Mouse (Mus musculus): Measurements from ENCODE around the gene Igsf11. TPM values are rescaled to one million over a fixed set of nuclear protein-coding genes. Genes with fewer than 3 reads are reported as not detected.

Gene Igsf11
- total and polyA plus RNA-seq, 3 experiments: 0.05 to 0.19 TPM; not detected in 1

DNA sequence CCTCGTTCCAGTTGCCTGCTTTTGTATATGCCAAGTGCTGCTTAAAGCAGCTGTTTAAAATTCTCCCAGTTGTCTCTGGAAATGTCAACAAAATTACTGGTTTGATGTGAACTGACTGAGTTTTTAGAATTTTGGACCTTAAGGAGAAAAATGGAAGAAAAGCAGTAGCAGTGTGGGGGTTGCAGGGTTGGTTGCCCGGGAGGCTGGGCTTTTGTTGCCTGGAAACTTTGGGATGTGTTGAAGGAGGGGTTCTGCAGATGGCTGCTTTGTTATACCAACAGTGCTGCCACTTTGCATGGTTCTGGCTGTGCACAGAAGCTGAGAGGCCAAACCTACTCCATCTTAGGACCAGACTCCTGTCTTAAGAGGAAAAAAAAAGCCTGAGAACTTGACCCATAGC, 127.0 kb downstream of the Igsf11 start:
- H3K27ac ChIP-seq (ENCODE audit: insufficient read depth, low read depth): no peak overlapping the region
- in situ Hi-C loops (cut with MboI; ENCODE audit: low pct_ligation_motif_present, low pct_unique_long_range_greater_than_20kb, low sequenced_read_pairs) (no loop called here), dilution Hi-C loops (cut with MboI; ENCODE audit: extremely low pct_ligation_motif_present, extremely low pct_unique_long_range_greater_than_20kb, low sequenced_read_pairs) (no loop called here)
- H3K9ac ChIP-seq (ENCODE audit: insufficient read depth, low read depth): no peak overlapping the region
- no peaks in the 10 kb centered on the region for H3K36me3 ChIP-seq (replicated peaks in 1 of 2; ENCODE audit: control insufficient read depth in 1 of 2, insufficient read depth in 1 of 2, low read length in 1 of 2)
- no peak overlapping the region for H3K4me3 ChIP-seq (replicated peaks in 1 of 3; ENCODE audit: low read depth in 2 of 3, low read length in 2 of 3, poor library complexity in 1 of 3)
- no peaks in the 10 kb centered on the region for H3K79me2 ChIP-seq (replicated peaks; ENCODE audit: control insufficient read depth, extremely low read depth, insufficient read depth, poor library complexity, severe bottlenecking)
- no peak overlapping the region for H3K4me2 ChIP-seq (ENCODE audit: insufficient read depth, low read depth, poor library complexity, severe bottlenecking)
- H3K9me3 ChIP-seq (replicated peaks; ENCODE audit: low read length): no peaks in the 10 kb centered on the region
- H3K27me3 ChIP-seq (replicated peaks): no peaks in the 10 kb centered on the region
- no peaks in the 10 kb centered on the region for H3K4me1 ChIP-seq (ENCODE audit: control insufficient read depth in 1 of 2, insufficient read depth in 2 of 2)
- TF ChIP-seq POLR2A (IDR thresholded peaks at IDR 0.05; ENCODE audit: low read depth, low read length) (no peak), MEF2A (IDR thresholded peaks at IDR 0.05; ENCODE audit: borderline replicate concordance, low read depth, low read length) (no peak), GABPA (IDR thresholded peaks at IDR 0.05; ENCODE audit: insufficient replicate concordance, low read depth, low read length) (no peak), EP300 (IDR thresholded peaks at IDR 0.05; ENCODE audit: low read length) (no peak), USF1 (IDR thresholded peaks at IDR 0.05; ENCODE audit: low read depth, low read length) (no peak), CHD1 (IDR thresholded peaks at IDR 0.05; ENCODE audit: low read depth, low read length) (no peak), USF2 (conservative IDR thresholded peaks at IDR 0.05; ENCODE audit: low read depth, low read length) (no peak), MXI1 (IDR thresholded peaks at IDR 0.05; ENCODE audit: low read depth, low read length) (no peak), SIN3A (IDR thresholded peaks at IDR 0.05; ENCODE audit: low read length) (no peak), POLR2AphosphoS2 (IDR thresholded peaks at IDR 0.05; ENCODE audit: low read depth, low read length) (no peak), CTCF (conservative IDR thresholded peaks at IDR 0.05 in 1 of 2, IDR thresholded peaks at IDR 0.05 in 1 of 2; ENCODE audit: low read depth in 2 of 2, low read length in 2 of 2) (no peak), E2F4 (IDR thresholded peaks at IDR 0.05; ENCODE audit: insufficient replicate concordance, low read depth, low read length) (no peak)
- DNase-seq (ENCODE audit: extremely low read depth): no peak

DNA sequence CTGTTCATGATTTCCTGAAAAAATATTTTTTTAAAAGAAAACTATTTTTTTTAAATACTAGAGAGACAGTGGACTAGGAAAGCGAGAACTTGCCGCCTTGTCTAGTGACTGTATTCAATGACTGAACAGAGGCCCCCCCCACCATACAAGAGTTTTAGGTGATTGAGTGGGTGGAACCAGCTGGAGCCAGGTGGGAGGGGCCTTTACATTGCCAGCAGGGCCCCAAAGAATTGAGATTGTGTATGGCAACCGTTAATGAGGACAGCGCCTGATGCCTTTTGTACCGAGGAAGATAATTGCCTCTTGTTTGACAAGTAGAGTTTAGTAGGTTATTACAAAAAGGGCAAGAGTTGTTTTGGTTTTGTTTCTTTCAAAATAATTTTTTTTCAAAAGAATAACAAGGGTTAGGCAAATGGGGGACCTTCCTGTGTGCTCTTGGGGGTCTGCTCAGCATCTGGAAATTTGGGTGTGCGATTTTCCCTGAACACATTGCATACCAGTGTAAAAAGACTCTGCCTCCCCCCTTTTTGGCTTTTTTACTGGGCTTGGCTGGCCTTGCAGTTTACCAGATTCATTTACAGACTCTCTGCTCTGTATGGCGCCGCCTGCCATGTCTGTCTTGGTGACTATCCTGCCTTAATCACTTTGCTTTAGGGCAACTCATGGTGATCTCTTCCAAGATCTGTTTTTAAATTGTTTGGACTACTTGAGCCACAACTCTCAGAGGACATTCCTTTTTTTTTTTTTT, 133.7 kb downstream of the Igsf11 start:
- no peak for DNase-seq (ENCODE audit: extremely low read depth)
- Histone ChIP-seq H3K4me3 (replicated peaks in 1 of 3; ENCODE audit: low read depth in 2 of 3, low read length in 2 of 3, poor library complexity in 1 of 3) (no peak overlapping the region), H3K4me2 (ENCODE audit: insufficient read depth, low read depth, poor library complexity, severe bottlenecking) (no peak overlapping the region), H3K27ac (ENCODE audit: insufficient read depth, low read depth) (no peak overlapping the region), H3K27me3 (replicated peaks) (no peaks in the 10 kb centered on the region), H3K79me2 (replicated peaks; ENCODE audit: control insufficient read depth, extremely low read depth, insufficient read depth, poor library complexity, severe bottlenecking) (no peaks in the 10 kb centered on the region), H3K9me3 (replicated peaks; ENCODE audit: low read length) (no peaks in the 10 kb centered on the region), H3K9ac (ENCODE audit: insufficient read depth, low read depth) (no peak overlapping the region), H3K36me3 (replicated peaks in 1 of 2; ENCODE audit: control insufficient read depth in 1 of 2, insufficient read depth in 1 of 2, low read length in 1 of 2) (no peaks in the 10 kb centered on the region), H3K4me1 (ENCODE audit: control insufficient read depth in 1 of 2, insufficient read depth in 2 of 2) (no peaks in the 10 kb centered on the region)
- in situ Hi-C loops (cut with MboI; ENCODE audit: low pct_ligation_motif_present, low pct_unique_long_range_greater_than_20kb, low sequenced_read_pairs) (loop anchor here (25.0 kb wide), 1 partner anchor 689 kb away; the partner anchor contains the start of genes Cox17, Gm21987 and Maats1), dilution Hi-C loops (cut with MboI; ENCODE audit: extremely low pct_ligation_motif_present, extremely low pct_unique_long_range_greater_than_20kb, low sequenced_read_pairs) (no loop called here)
- TF ChIP-seq RAD21 (IDR thresholded peaks at IDR 0.05; ENCODE audit: low read depth, low read length) (no peak), CHD1 (IDR thresholded peaks at IDR 0.05; ENCODE audit: low read depth, low read length) (no peak), KAT2A (IDR thresholded peaks at IDR 0.05; ENCODE audit: insufficient replicate concordance, low read length) (no peak), JUN (IDR thresholded peaks at IDR 0.05; ENCODE audit: insufficient read depth, low read depth, low read length) (no peak), USF2 (conservative IDR thresholded peaks at IDR 0.05; ENCODE audit: low read depth, low read length) (no peak), BHLHE40 (IDR thresholded peaks at IDR 0.05; ENCODE audit: low read depth, low read length) (no peak), SMC3 (IDR thresholded peaks at IDR 0.05; ENCODE audit: low read depth, low read length) (no peak)

Measured in CH12.LX (cell line).